Mouse (Mus musculus) MEL-GATA-1-ER (cell line): Measurements from ENCODE around the gene P4ha2.

Experiments used
- DNase-seq: peaks from one replicate; pipeline ENCODE4 v3.0.0-alpha.2; 2012; ENCODE audit warnings: low read depth; ENCODE audit errors: extremely low read depth

The P4ha2 gene

DNA sequence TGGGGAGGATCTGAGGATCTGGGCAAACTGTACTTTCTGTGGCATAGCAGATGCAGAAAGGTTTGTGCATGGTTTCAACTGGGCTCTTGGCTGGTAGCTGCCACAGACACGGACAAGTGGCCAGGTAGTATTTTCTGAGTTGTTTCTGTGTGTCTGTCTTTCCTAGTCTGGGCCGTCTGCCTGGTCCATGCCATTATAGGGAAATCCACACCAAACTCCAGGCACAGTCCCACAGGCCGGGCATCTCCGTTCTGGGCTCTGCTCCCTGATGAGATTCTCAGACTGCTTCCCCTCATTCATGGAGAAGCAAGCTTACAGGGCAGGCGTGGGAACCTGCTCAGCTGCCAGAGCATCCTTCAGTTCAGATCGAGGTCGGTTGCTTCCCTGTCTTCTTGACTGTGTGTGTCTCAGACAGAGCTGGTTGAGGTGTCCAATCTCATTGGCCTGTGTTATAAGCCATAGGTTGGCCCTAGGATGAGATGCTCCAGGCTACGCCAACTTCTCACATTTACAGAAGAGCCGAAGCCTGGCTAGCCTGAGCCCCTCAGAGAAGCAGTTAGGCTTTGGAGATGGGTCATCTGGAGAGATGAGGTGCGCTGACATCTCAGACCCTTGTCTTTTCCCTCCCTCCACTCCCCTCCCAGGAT is at the start of gene P4ha2:
TSS of gene P4ha2 (plus strand) at position 51 of the 647 bp plus-strand sequence.
- DNase-seq: no peak

DNA sequence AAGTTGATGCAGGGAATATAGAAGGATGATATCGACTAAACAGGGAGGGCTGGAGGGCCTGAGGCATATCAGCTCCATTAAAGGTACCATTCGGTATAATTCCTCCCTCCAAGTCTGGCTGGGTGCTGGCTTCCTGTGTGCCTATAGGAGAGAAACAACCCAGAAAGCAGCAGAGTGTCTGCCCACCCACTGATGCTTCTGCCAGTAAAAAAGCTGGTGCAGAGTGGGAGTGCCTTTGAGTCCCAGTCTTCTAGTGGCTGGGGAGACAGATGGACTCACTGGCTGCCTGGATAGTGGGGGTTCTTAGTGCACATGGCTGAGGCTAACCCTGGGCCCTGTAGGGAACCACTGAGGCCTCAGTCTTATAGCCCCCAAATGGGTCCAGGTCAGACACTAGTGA is 49.7 kb upstream of the P4ha2 start:
- DNase-seq: no peak

DNA sequence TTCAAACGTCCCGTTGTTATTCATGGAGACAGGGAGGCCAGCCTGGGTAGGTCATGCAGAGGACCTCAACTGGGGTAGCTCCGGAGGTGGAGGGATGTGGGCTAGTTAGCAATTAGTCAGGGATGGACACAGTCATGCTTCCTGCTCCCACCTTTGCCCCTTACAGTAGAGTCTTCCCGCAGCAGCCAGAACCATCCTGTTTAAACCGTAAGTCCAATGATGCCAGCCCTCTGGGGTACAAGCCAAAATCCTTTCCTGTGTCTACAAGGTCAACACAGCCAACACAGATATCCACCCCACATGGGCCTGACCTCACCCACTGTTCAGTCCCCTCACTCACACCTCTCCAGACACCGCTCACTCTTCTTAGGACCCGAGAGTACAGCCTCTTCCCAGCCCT is 48.7 kb upstream of the P4ha2 start:
- no peak for DNase-seq

DNA sequence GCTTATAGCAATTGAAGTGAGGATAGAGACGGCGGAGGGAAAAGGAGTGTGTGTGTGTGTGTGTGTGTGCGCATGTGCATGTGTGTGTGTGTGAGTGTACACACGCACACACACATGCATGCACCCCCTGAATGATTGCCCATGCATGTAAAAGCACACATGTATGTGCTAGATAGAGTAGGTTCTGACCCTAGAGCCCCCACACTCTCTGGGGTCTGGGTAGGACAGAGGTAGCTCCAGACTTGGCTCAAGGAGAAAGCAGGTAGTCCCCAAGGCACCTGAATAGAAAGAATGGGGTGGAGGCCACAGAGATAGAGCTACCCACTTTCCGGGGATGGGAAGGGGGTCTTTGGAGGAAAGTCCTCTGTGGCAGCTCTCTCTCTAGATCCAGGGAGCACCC is 47.8 kb upstream of the P4ha2 start:
- no peak for DNase-seq

DNA sequence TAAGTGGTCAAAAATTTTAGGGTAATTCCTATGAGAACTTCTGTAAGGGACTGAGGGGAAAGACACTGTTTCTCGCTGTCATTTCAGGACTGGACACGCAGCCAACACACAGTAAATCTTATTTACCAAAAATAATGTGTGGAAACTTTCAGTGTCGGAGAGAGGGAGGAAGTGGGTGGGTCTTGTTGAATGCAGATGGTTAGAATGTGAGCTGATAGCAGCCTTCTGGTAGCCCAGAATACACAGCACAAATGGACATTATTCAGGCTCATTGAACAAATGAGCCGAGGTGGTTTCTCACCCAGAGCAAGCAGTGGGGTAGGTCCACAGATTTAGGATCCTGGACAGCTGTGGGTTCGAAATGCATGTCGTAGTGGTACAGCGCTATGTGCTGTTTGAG is 46.8 kb upstream of the P4ha2 start:
- DNase-seq: peak; percentile 61

DNA sequence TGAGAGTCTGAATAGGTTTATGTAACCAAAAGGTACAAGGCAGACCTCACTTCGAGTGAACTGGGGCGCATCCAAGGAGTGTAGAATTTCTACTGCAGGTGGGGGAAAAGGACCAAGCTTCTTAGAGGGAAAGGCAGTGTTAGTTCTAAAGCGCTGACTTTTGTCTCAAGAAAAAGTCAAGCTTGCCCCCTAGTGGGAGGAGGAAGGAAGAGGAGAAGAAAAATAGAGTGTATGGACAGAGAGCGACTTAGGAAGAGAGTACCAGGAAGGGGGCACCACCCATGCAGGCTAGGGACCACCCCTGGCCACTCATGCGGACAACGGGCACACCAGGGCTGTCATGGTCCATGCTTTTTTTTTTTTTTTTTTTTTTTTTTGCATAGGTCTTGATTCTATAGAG is 45.6 kb upstream of the P4ha2 start:
- peak; percentile 50 for DNase-seq

DNA sequence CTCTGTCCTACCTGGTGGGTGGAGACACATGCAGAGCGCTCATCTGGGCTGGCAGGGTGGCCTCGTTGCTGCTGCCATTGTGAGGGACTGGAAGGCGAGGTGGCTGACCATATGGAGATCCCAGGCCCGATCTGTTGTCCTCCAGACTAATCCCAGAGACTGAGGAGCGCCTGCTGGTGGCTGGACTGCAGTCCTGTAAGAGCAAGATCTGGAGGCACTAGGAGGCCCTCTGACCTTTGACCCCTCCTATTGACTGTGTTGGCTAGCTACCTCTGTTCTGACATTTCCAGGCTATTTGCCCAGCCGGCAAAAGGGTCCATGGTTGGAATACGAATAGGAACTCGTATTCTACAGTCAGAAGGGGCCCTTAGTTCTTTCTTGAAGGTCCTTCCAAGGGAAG is 43.8 kb upstream of the P4ha2 start:
- no peak for DNase-seq

DNA sequence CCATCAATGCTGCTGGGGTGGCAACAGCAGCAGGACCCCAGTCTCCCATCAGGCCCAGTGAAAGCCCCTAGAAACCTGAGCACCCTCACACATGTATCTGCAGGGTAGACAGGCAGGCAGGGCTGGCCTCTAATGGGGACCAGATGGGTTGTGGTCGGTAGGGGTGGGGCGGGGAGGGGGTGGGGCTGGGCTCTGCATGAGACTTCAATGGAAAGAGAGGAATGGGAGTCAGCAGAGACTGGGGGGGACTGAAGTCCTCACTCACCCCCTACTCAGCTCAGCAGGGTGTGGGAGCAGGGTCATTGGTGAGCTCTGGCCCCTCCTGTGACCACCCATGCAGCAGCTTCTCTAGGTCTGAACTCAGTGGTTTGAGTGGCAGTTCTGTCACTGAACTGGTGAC is 42.5 kb upstream of the P4ha2 start:
- DNase-seq: no peak

DNA sequence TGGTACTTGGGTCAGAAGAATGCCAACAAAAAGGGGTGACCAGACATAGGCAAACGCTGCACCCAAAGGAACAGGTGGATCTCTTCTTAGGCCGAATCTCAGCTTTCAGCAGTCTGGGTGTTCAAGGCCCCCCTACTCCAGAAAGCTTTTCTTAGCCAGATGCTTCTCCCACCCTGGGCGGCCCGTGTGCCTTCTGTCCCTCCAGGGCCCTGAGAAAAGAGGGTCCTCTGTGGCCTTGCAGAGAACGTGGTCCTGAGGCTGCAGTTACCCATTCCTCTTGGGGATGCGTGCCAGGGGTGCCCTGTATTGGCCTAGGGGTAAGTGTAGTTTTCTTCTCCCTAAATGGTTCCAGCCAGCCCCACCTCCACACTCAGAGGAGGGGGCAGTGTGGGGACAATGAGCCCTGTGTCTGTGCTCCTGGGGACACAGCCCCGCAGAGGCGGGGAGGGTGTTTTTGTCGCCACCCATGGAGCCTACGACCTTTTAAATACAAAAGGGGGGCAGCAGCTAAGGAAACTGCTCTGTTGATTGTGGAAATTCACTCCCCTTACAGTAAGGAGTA is 41.8 kb upstream of the P4ha2 start:
- DNase-seq: no peak

DNA sequence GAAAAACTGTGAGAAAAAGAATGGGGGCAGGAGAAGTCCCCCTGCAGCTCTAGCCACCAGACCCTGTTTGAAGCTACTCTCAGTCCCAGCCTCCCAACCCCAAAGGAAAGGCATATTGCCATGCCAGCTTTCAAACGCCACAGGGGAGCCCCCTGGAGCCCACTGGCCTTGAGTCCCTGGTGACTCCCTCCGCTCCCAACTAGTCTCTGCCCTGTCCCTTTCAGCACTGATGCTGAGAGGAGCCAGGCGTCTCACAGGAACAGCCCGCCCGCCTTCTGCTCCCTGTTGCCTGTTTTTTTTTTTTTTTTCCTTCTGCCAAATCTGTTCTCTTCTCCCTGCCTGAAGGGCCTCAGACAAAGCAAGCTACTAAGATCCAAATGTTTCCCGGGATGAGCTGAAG is 41.3 kb upstream of the P4ha2 start:
- DNase-seq: no peak

DNA sequence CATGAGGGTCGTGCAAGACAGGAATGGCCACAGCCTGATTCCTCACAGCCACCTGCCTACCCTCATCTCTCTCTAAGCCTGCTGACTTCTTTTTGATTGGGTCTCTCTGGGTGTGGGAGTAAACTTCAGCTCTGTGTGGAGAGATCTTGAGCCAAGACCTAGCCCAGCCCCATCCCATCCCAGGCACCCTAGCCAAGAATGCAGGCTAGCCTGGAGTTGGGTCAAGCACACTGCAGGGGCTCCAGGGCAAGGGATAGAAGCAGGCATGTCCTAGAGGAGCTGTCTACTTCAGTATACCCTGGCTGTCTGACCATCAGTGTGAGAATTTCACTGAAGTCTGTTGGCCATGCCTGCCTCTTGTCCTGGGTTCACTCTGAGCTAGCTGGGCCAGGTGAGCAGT is 40.4 kb upstream of the P4ha2 start:
- no peak for DNase-seq

DNA sequence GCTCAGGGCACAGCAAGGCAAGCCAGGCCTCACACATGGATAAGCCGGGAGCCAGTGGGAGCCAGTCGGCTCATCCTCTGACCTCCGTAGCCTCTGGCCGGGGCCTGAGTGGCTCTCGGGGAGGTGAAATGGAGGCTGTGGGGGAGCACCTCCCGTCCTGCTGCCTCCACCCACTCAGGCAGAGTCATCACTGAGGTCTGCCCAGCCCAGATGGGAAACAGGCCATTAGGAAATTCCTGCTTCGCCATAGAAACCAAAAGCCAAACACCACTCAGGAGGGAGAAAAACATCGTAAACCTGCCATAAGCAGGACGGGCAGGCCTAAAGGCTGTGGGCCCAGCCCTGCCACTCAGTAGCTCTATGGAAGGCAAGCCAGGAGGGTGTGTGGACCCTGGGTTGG is 39.6 kb upstream of the P4ha2 start:
- no peak for DNase-seq

DNA sequence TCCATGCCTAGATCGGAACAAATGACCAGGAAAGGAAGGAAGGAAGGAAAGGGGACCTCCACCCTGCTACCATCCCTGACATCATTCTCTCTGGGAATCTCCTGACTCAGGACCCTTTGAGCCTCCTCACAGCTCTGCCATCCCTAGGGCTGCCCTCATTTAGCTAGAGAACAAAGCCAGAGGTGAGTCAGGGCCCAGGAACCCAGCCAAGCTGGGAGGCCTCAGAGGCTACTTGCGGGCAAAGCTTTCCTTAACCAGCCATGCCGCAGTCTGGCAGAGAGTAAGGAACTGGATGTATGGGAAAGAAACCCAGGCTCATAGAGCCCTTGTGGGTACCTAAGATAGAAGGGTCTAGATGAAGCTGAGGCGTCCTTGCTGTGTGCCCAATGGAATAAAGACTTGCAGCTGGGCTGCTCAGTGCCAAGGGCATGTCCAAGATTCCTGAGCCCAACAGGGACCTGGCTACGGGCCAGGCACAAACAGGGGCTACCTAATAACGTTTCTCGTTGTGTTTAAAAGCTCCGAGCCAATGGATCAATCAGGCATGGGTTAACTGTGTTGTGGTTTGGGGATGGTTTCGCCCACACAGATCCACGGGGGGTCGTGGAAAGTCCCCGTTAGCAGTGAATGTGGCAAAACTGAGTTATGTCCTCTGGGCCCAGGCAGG is 37.7 kb upstream of the P4ha2 start:
- no peak for DNase-seq

DNA sequence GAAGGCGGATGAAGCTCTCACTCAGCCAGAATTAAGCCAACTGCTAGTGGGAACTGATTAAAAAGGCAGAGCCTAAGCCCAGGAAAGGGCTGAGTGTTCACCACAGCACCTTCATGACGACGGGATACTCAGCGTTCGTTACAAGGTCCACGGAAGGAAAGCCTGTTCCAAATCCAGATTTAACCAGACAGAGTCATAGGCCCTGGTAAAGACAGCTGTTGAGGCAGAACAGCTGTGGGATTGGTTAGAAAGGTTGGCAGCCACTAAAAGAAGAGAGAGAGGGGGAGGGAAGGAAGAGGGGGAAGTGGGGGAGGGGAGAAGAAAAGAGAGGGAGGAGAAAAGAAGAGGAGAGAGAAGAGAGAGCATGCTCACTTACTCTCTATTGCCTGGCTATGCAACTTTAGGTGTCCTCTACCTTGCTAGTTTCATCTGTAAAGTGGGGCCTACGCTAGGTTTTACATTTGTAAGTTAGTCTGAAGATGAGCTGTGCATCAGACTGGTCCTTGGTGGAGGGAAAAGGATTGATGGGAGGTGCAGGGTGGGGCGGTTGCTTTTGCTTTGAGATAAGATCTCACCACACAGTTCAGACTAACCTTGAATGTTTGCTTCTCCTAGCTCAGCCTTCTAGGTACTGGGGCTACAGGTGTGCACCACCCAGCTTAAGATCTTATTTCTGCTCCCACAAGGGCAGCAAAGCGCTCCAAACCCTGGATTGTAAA is 37.0 kb upstream of the P4ha2 start:
- no peak for DNase-seq

DNA sequence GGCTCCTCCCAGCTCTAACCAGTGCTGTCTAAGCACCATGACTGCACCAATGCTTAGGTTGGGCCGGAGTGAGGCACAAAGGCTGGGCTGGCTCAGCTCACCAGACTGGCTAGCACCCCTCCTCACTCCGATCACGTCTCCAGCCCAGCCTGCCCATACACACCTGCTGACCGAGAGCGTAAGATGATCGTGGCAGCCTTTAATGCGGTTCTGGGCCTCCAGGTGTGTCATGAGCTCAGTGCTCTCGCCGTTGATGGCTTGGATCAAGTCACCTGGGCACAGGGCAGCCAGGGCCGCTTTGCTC is 36.5 kb upstream of the P4ha2 start:
- DNase-seq: no peak

DNA sequence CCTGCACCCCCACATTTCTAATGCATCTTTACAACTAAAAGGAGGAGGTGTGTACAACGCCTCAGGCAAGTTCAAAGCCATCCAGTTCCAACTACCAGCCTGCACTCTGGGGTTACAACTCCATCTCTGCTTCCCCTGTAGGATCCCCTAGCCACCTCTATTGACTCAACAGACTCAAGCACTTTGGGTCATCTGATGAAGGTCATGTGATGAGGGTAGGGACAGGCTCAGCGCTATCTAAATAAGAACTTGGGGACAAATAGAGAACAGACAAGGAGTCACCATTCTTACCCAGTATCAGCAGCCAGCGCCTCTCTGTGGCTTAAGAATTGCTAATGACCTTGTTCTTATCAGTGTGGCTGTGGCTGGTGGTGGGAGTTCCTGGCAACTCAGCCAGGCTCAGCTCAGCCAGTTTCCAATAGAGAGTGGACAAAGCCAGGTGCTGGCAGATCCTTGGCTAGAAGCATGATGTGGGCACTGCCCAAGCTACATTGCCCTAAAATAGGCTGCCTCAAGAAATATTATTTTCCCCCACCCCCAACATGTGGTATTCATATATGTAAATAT is 35.4 kb upstream of the P4ha2 start:
- DNase-seq: no peak

DNA sequence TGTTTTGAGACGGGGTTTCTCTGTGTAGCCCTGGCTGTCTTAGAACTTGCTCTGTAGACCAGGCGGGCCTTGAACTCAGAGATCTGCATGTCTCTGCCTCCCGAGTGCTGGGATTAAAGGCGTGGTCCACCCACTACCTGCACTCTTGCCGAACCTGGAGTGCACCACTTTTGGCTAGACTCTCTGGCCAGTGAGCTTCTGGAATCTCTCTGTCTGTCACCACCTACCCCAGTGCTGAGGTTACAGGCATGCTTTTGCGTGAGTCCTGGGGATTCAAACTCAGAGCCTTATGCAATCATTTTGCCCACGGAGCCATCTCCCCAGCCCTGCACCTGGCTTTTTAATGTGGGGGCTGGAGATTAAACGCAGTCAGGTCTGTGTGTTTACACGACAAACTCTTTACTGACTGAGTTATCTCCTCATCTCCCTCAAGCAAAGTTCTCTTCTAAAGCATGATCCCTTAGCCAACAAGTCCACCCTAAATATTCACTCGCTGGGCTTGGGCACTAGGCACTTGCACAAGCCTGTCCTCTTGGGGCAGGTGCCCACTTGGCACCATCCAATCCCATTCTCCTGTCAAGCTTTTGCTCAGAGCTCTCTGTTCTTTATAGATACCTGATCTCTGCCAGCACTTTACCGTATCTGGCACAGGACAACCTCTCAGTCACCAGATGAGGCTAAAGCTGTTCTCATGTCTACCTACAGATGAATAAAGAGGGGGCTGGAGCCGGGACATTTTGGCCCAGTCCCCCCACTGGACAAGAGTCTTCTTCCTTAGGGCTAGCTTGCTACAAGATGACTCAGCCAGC is 34.6 kb upstream of the P4ha2 start:
- no peak for DNase-seq

DNA sequence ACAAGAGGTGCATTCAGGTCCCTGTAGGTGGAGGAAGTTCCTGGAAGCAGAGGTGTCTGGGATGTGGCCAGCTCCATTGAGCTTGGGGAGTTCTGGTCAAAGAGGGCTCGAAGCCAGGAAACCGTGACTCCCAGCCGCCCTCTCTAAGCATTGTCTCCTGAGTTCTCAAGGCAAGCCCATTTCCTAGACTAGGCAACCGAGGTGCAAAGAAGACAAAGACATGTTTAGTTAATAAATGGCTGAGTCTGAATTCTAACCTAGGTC is 34.0 kb upstream of the P4ha2 start:
- no peak for DNase-seq

DNA sequence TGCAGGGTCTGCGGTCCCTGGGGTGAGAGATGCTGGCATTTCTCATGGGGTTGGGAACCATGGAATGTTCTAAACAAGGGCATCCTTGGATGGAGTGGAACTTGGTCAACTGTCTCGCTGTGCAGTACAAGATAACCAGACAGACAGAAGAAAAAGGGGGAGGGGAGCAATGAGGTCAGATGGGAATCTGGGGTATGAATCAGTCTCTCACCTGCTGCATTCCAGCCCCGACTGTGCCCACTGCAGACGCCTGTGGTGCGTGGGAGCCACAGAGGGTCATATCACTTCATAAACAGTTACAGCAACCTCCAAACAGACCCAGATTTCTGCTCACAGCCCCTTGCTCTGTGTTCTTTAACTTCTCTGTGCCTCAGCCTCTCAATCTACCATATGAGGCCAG is 33.5 kb upstream of the P4ha2 start:
- DNase-seq: no peak

DNA sequence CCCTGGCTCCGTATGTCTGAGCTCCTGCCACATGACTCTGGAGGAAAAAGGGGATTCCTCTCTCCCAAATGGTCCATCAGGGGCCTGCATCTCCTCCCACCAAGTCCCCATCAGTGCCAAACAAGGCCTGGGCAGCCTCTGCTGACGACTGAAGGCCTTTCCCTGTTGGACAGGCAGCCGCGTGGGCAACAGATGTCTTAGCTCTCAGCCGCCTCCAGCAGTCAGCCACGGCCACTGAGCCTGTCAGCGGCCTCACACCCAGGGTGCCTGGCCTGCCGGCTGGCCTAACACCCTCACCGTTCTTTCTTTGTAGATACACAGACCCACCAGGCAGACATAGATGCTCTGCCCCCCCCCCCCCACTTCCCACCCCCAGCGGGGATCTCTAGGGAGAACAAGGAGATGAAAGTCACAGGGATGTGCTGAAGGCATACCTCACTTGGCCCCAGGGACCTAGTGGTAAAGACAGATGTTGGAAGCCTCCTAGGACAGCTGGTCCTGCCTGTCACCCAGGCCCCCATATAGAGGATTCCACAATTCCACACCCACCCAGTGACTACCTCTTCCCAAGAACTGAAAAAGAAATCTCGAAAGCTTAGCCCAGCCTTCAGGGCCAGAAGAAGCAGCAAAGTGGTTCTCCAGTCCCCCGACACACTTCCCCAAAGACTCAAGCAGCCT is 32.4 kb upstream of the P4ha2 start:
- no peak for DNase-seq

DNA sequence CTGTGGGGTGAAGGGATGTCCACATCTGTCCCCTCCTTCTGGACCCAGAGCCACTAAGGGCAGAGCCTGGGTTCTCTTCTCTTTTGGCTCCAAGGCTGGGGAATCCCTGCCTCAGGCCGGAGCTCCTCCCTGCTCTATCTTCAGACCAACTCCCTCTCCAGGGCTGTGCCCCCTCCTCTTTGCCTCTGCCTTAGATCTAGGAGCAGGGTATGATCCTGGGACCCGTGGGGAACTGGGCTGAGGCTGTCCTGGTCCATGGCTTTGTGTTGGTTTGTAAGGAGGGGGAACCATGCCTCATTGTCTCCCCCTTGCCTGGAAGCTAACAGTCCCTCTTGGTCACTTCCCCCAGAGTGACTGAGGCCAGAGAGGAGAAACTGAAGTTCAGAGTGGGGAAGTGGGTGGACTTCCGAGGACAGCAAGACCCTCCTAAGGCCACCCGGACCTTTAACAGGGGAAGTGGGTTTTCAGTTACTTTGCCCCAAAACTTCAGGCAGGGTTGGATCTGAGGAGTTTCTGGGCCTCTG is 31.8 kb upstream of the P4ha2 start:
- DNase-seq: no peak
